Mouse (Mus musculus) heart, adult 18-20 months (tissue): ENCODE data around the gene Nup93. TPM values are rescaled to one million over a fixed set of nuclear protein-coding genes. Genes with fewer than 3 reads are reported as not detected.

Source experiments
- DNase-seq, 2 experiments: peaks; one replicate each; pipeline ENCODE4 v3.0.0; 2021 to 2022; ENCODE audit warnings: mixed read lengths in 1 of 2
- total RNA-seq, 2 experiments: library from RNA; stranded (reverse); gene quantifications; 2 replicates each; pipeline ENCODE4 v1.2.3; 2021

Gene Nup93
- total RNA-seq, 2 experiments from 2014 or later: 15.6 to 16.2 TPM

- peak; percentile 81 to 84 for DNase-seq
Observed at GRCm38 (mm10) chr8:94186542-94186941, 27.8 kb upstream of the Nup93 start.

GRCm38 (mm10) chr8:94187290-94188002 lies 26.9 kb upstream of the Nup93 start:
- DNase-seq: peak in 1 of 2 experiments; percentile 40

- peak; percentile 76 to 85 for DNase-seq
Observed at GRCm38 (mm10) chr8:94189275-94190031, 24.9 kb upstream of the Nup93 start.

- peak; percentile 81 to 91 for DNase-seq
Observed at GRCm38 (mm10) chr8:94191101-94191691, 23.2 kb upstream of the Nup93 start.

- DNase-seq: peak in 1 of 2 experiments; percentile 45
Observed at GRCm38 (mm10) chr8:94192926-94193325, 21.4 kb upstream of the Nup93 start.

- peak in 1 of 2 experiments; percentile 60 for DNase-seq
Observed at GRCm38 (mm10) chr8:94194591-94195223, 19.7 kb upstream of the Nup93 start.

GRCm38 (mm10) chr8:94199202-94199869 lies 15.0 kb upstream of the Nup93 start:
- peak; percentile 53 to 85 for DNase-seq

GRCm38 (mm10) chr8:94204043-94204442 lies 10.3 kb upstream of the Nup93 start:
- no peak for DNase-seq

GRCm38 (mm10) chr8:94205736-94206135 lies 8.6 kb upstream of the Nup93 start:
- peak; percentile 56 to 85 for DNase-seq

- DNase-seq: no peak
Observed at GRCm38 (mm10) chr8:94206256-94206655, 8.1 kb upstream of the Nup93 start.

GRCm38 (mm10) chr8:94207491-94207890 lies 6.9 kb upstream of the Nup93 start:
- DNase-seq: no peak

- peak; percentile 13 to 36 for DNase-seq
Observed at GRCm38 (mm10) chr8:94209639-94210038, 4.7 kb upstream of the Nup93 start.

GRCm38 (mm10) chr8:94210225-94210624 lies 4.1 kb upstream of the Nup93 start:
- DNase-seq: no peak

- DNase-seq: no peak
Observed at GRCm38 (mm10) chr8:94213819-94214218, 545 bp upstream of the Nup93 start.

GRCm38 (mm10) chr8:94227381-94227939 lies 13.1 kb downstream of the Nup93 start:
- DNase-seq: no peak

GRCm38 (mm10) chr8:94240240-94240751 lies 25.9 kb downstream of the Nup93 start:
- no peak for DNase-seq

- no peak for DNase-seq
Observed at GRCm38 (mm10) chr8:94249836-94250435, 35.6 kb downstream of the Nup93 start.

GRCm38 (mm10) chr8:94258881-94259280 lies 44.5 kb downstream of the Nup93 start:
- DNase-seq: no peak

- DNase-seq: peak; percentile 40 to 57
Observed at GRCm38 (mm10) chr8:94262626-94263297, 48.4 kb downstream of the Nup93 start.
